Mouse (Mus musculus) forebrain, embryonic 13.5 days (tissue): Measurements from ENCODE around the gene Atrnl1. TPM values are rescaled to one million over a fixed set of nuclear protein-coding genes. Genes with fewer than 3 reads are reported as not detected.

Experiments
- ATAC-seq: fragments of 200-750 bp; cut with Nextera tagmentation; 2 replicates; pipeline ENCODE4 v1.8.0; 2017
- H3K27ac ChIP-seq: fragments of 300-500 bp; sonication (generic); 2 replicates; pipeline ENCODE4 v1.5.1; 2015; ENCODE audit warnings: inconsistent platforms, mild to moderate bottlenecking, moderate library complexity
- H3K27me3 ChIP-seq: fragments of 300-500 bp; sonication (generic); 2 replicates; pipeline ENCODE4 v1.6.1; 2015; ENCODE audit warnings: mild to moderate bottlenecking, inconsistent platforms
- H3K36me3 ChIP-seq: fragments of 300-500 bp; sonication (generic); 2 replicates; pipeline ENCODE4 v1.6.1; 2015; ENCODE audit warnings: mild to moderate bottlenecking, inconsistent platforms; ENCODE audit not compliant: poor library complexity, severe bottlenecking
- H3K4me1 ChIP-seq: fragments of 300-500 bp; sonication (generic); 2 replicates; pipeline ENCODE4 v1.6.1; 2015; ENCODE audit warnings: inconsistent platforms
- H3K4me2 ChIP-seq: fragments of 300-500 bp; sonication (generic); 2 replicates; pipeline ENCODE4 v1.6.1; 2015; ENCODE audit warnings: inconsistent platforms, mild to moderate bottlenecking, moderate library complexity
- H3K4me3 ChIP-seq: fragments of 300-500 bp; sonication (generic); 2 replicates; pipeline ENCODE4 v1.5.1; 2015; ENCODE audit warnings: mild to moderate bottlenecking, inconsistent platforms
- H3K9ac ChIP-seq: fragments of 300-500 bp; sonication (generic); 2 replicates; pipeline ENCODE4 v1.6.1; 2015; ENCODE audit warnings: mild to moderate bottlenecking, inconsistent platforms
- H3K9me3 ChIP-seq: fragments of 300-500 bp; sonication (generic); replicated peaks from 2 replicates; pipeline ENCODE4 v1.6.1; 2016; ENCODE audit warnings: inconsistent platforms
- WGBS: fragments of 180-500 bp; shearing (Covaris S2); methylation state at CpG from one replicate; pipeline ENCODE4 v1.1.7; 2015; 5-methylcytosine and 5-hydroxymethylcytosine counted together
- polyA plus RNA-seq: library from polyadenylated mRNA; unstranded; fragments of >200 nt; fragmentation: Nextera tagmentation; extraction: Ambion mirVana; gene quantifications from 2 replicates; pipeline ENCODE4 v1.2.1, GENCODE M21; 2015

Gene Atrnl1
- polyA plus RNA-seq, 1 experiment from 2014 or later = 5.1 TPM

DNA sequence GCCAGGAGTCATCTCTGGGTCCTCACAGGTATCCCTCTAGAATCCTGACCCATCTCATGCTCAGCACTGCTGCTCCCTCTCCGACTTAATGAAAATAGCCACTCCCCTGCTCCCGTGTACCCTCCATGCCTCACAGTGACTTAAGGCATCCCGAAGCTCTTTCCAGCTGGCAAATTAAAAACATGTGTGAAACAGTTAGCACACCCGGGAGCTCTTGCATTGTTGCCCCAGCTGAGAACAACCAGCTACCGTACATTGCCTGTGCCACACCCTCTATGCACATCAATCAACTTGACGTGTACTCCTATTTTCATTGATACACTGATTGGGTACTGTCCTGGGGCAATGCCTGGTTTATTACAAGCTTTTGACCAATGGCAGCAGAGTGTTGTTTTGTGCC is 510.8 kb downstream of the Atrnl1 start:
- H3K27me3 ChIP-seq = no peaks in the 10 kb centered on the region
- ATAC-seq = no peak
- H3K27ac ChIP-seq = no peak overlapping the region
- no peak overlapping the region for H3K9ac ChIP-seq
- H3K4me1 ChIP-seq = peaks cover 16% of the 10 kb centered on the region
- no peak overlapping the region for H3K4me2 ChIP-seq
- no peaks in the 10 kb centered on the region for H3K9me3 ChIP-seq
- H3K36me3 ChIP-seq = no peaks in the 10 kb centered on the region
- 74% methylated on average over 6 of the region's 6 CpGs for WGBS
- no peak overlapping the region for H3K4me3 ChIP-seq

DNA sequence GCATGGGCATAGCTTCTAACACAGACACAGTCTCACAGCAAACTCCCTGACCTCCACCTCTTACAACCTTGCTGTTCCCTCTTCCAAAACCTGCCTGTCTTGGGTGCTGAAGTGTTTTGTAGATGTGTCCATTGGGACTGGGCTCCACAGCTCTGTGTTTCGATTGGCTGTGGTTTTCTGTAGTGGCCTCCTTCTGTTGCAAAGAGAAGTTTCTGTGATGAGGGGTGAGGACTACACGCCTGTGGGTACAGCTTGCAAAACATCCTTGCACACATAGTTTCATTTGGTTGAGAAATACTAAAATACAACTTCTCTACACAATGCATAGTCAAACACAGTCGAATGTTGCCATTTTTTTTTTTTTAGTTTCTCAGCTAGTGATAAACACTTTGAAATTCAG is 512.8 kb downstream of the Atrnl1 start:
- Histone ChIP-seq H3K27me3 (no peaks in the 10 kb centered on the region), H3K36me3 (no peaks in the 10 kb centered on the region), H3K4me1 (peaks cover 7% of the 10 kb centered on the region), H3K9ac (no peak overlapping the region), H3K27ac (no peak overlapping the region), H3K4me3 (no peak overlapping the region), H3K9me3 (no peaks in the 10 kb centered on the region), H3K4me2 (no peak overlapping the region)
- no peak for ATAC-seq
- 94% methylated on average over 3 of the region's 3 CpGs for WGBS

DNA sequence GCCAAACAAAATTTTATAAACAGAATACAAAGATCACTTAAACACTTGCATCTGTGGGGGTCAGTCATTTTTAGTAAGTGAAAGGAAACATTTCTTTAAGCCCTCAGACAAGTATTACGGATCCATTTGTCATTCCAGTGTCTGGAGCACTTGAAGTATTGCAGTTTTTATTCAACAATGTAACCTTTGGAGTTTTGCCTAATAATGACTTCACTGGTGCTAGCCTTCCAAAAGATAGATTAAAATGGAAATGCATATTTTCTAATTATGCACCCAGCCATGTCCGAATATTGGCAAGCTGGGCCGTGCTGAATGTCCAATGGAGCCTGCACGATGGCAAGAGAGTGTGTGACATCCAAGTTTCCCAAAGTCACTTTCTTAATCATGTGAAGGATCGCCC is 513.7 kb downstream of the Atrnl1 start:
- WGBS = 82% methylated on average over 5 of the region's 5 CpGs

DNA sequence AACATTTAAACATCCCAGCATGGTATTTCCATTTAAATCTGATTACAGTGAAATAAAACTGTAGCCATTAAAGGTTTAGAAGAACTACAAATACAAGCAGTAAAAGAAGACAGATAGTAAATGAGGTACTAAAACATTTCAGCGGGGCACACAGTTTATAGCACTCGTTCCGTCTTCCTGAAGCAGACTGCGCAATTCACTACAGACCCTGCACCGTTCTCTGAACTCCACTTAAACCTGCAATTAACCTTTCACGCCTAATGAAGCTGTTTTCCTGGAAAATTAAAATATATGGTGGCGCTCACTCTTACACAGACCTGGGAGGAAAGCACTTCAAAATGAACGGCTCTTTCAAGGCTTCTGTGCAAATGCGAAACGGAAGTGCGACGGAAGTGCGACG is 514.2 kb downstream of the Atrnl1 start:
- no peak overlapping the region for H3K4me3 ChIP-seq
- no peaks in the 10 kb centered on the region for H3K36me3 ChIP-seq
- no peak overlapping the region for H3K4me2 ChIP-seq
- 80% methylated on average over 14 of the region's 14 CpGs for WGBS
- 0 out of 2 replicates have a peak, but pooled peaks cover 3% of the 10 kb centered on the region for H3K4me1 ChIP-seq
- no peaks in the 10 kb centered on the region for H3K9me3 ChIP-seq
- ATAC-seq = no peak
- H3K9ac ChIP-seq = no peak overlapping the region
- H3K27ac ChIP-seq = no peak overlapping the region
- H3K27me3 ChIP-seq = no peaks in the 10 kb centered on the region

More for the DNA sequence above, 513.7 kb downstream of the Atrnl1 start:
- 0 out of 2 replicates have a peak, but pooled peaks cover 3% of the 10 kb centered on the region for H3K4me1 ChIP-seq
- H3K9ac ChIP-seq = no peak overlapping the region
- no peaks in the 10 kb centered on the region for H3K36me3 ChIP-seq
- H3K4me3 ChIP-seq = no peak overlapping the region
- no peak overlapping the region for H3K4me2 ChIP-seq
- H3K27ac ChIP-seq = no peak overlapping the region
- no peaks in the 10 kb centered on the region for H3K27me3 ChIP-seq
- no peaks in the 10 kb centered on the region for H3K9me3 ChIP-seq
- ATAC-seq = no peak

DNA sequence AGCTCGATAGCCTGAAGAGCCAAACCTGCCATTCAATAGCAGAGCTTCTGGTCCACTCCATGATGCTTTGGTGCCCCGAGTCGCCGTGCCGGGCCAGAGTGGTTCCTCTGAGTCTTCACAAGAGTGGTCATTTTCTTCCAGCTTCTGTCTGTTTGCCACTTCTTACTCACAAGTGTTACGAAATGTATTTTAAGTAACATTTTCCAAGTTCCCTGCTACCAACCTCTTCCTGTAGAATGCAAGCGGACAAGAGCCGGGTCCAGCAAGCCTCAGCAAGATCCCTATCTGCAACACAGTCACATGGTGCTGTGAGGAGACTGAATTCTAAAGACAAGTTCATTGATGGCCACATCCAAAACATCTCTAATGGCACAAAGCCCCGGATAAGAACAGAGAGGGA is 521.1 kb downstream of the Atrnl1 start:
- H3K9me3 ChIP-seq = no peaks in the 10 kb centered on the region
- H3K9ac ChIP-seq = no peak overlapping the region
- no peak overlapping the region for H3K4me2 ChIP-seq
- H3K27ac ChIP-seq = no peak overlapping the region
- peaks cover 19% of the 10 kb centered on the region for H3K27me3 ChIP-seq
- 92% methylated on average over 9 of the region's 9 CpGs for WGBS
- no peak for ATAC-seq
- H3K36me3 ChIP-seq = peaks cover 14% of the 10 kb centered on the region; the same call in 1 of the 2 replicates
- H3K4me1 ChIP-seq = no peaks in the 10 kb centered on the region
- no peak overlapping the region for H3K4me3 ChIP-seq

DNA sequence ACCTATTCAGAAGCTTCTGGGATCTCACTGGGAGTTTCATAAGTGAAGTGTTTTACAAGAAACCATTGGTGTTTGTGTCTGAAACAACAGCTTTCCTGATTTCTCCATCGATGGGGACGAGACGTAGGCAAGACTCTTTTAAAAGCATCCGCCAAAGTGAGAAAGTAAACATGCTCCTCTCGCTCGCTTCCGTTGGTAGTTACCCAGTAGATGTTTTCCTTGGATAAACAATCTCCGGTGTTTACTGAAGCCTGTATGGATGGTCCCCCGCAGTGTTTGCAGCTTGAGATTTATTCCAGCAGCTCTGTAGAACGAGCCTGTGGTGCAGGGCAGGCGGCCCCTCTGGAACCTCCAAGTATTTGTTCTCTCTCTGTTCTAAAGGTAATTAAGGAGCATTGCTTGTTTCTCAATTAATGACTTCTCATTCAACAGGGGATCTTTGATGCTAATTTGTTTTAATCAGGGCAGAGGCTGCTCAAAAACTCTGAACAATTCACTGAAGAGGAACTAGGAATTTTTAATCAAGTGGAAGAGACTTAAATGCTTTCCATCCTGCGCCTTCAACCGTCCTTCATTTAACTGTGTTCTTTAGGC is 529.5 kb downstream of the Atrnl1 start:
- Histone ChIP-seq H3K4me3 (no peak overlapping the region), H3K9ac (no peak overlapping the region), H3K27ac (no peak overlapping the region), H3K36me3 (no peaks in the 10 kb centered on the region), H3K4me2 (peak overlapping the region; percentile 33), H3K4me1 (peaks cover 11% of the 10 kb centered on the region), H3K9me3 (no peaks in the 10 kb centered on the region), H3K27me3 (peaks cover 61% of the 10 kb centered on the region)
- ATAC-seq = peak; percentile 53; the same call in 1 of the 2 replicates
- WGBS = 7% methylated on average over 13 of the region's 13 CpGs

DNA sequence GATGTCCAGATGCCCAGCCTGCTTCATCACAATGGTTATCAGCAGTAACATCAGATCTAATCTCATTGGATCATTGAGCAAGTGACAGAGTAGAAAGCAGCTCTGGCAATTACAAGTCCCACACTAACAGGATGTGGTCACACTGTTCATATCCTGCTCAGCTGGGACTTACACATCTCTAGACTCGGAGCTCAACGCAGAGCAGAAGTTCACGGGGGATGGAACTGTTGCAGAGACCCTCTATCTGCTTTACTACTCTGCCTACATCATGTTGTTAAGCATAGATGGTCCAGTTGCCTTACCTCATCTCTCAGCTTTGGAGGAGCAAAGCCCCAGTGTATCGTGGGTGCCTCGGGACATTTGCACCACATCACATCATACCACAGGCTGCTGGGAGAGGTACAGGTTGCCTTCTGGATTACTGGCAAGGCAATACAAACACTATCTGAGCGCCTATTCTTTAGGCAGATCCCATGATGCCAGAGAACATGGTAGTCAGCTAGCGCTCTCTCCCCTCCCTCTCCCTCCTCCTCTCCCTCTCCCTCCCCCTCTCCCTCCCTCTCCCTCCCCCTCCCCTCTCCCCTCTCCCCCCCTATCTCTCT is 533.1 kb downstream of the Atrnl1 start:
- H3K9ac ChIP-seq = no peak overlapping the region
- ATAC-seq = no peak
- peaks cover 46% of the 10 kb centered on the region for H3K27me3 ChIP-seq
- H3K27ac ChIP-seq = no peak overlapping the region
- no peaks in the 10 kb centered on the region for H3K36me3 ChIP-seq
- H3K4me2 ChIP-seq = no peak overlapping the region
- WGBS = 90% methylated on average over 7 of the region's 7 CpGs
- no peaks in the 10 kb centered on the region for H3K9me3 ChIP-seq
- no peak overlapping the region for H3K4me3 ChIP-seq
- H3K4me1 ChIP-seq = peaks cover 11% of the 10 kb centered on the region

DNA sequence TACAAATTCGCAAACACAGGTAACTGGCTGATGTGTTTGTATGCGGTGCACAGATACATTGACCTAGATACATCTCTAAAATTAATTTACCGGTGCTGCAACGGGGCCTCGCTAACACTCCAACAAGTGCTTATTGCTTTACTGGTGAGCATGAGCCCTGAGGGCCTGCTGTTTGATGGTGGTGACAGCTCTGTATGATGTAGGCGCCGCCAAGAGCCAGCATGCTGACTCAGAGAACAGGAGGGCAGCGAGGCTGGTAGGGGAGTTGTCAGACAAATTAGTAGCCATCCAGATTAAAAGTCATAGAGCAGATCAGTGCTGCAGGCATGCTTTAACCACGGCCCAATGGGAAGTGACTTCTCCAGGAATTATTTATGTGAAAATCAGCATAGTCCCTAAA is 534.7 kb downstream of the Atrnl1 start:
- Histone ChIP-seq H3K9me3 (no peaks in the 10 kb centered on the region), H3K9ac (no peak overlapping the region), H3K4me2 (no peak overlapping the region), H3K27me3 (peaks cover 44% of the 10 kb centered on the region), H3K4me3 (no peak overlapping the region), H3K36me3 (no peaks in the 10 kb centered on the region), H3K27ac (no peak overlapping the region), H3K4me1 (peaks cover 6% of the 10 kb centered on the region; the same call in 1 of the 2 replicates)
- no peak for ATAC-seq
- 78% methylated on average over 9 of the region's 9 CpGs for WGBS

DNA sequence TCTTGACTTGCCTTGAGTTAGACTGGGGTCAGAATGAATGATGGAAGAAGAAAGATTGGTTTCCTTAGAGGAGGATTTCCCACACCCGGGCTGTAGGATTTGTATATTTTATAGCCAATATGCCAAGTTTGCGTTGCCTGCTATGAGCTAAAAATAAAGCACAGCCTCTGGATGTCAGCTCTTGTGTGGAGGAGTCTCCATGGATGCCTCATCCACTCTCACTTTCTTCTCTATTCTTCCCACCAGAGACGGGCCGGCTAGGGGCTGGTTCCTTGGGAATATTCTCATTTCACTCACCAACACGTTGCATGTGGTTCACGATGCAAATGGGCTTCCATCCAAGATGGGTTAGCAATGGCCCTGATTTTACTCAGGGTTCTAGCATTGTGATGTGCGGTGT is 540.4 kb downstream of the Atrnl1 start:
- Histone ChIP-seq H3K9me3 (no peaks in the 10 kb centered on the region), H3K4me3 (no peak overlapping the region), H3K4me1 (no peaks in the 10 kb centered on the region), H3K9ac (no peak overlapping the region), H3K27ac (no peak overlapping the region), H3K4me2 (no peak overlapping the region), H3K36me3 (no peaks in the 10 kb centered on the region), H3K27me3 (peaks cover 14% of the 10 kb centered on the region; the same call in 1 of the 2 replicates)
- no peak for ATAC-seq
- WGBS = 93% methylated on average over 7 of the region's 7 CpGs

DNA sequence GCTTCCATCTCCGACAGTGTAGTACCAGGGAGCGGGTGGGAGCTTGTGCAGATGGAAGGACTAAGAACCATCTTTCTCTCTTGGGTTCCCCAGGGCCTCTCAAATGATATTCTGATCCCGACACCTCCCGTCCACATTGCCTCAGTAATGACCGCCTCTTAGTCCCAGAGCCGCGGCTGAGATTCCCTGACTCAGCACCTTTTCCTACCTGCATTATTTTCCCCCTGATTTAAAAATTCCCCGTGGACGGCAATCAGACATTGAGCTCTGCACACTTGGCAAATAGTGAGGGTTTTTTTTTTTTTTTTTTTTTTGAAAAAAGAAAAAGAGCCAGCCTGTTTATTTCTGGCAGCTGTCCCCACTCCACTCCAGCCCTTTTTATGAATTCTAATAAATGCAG is 550.7 kb downstream of the Atrnl1 start:
- Histone ChIP-seq H3K36me3 (no peaks in the 10 kb centered on the region), H3K9ac (no peak overlapping the region), H3K9me3 (no peaks in the 10 kb centered on the region), H3K4me3 (no peak overlapping the region), H3K4me1 (peaks cover 20% of the 10 kb centered on the region), H3K27me3 (peaks cover 17% of the 10 kb centered on the region; the same call in 1 of the 2 replicates), H3K27ac (no peak overlapping the region), H3K4me2 (no peak overlapping the region)
- no peak for ATAC-seq
- whole genome bisulfite sequencing = 68% methylated on average over 9 of the region's 9 CpGs

DNA sequence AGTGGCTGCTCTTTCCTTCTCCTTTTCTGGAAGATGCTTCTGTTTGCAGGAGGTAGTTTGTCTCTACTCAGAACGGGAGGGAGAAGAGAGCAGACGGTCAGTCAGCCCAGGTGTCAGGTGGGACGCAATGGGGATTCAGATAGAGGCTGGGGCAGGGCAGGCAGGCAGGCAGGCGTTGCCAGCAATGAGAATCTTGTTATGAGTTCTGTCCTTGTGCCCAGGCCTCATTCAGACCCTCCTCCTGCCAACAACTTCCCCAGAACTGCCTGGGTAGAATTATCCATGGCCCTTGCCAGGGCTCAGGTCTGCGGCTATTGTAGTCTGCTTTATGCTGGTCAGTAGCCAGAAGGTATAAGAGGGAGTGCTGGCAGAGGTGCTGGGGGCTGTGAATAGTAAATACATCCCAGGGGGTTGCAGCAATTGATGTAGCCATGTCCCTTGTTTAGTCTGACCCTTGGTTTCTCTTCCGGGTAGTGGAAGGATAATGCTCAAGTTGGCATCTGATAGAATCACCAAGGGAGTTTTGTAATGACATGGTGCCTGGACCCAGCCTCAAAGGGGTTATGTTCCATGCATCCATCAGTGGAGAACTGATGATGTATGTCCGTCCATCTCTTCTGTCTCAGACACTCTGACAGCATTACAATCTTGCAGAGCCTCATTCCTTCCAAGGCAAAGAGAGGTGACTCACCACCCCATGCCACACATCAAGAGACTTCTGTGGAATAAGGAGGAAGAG is 554.2 kb downstream of the Atrnl1 start:
- Histone ChIP-seq H3K36me3 (no peaks in the 10 kb centered on the region), H3K4me2 (peak overlapping the region; percentile 44), H3K4me1 (peaks cover 32% of the 10 kb centered on the region), H3K27ac (no peak overlapping the region), H3K27me3 (peaks cover 30% of the 10 kb centered on the region), H3K9me3 (no peaks in the 10 kb centered on the region), H3K4me3 (no peak overlapping the region), H3K9ac (no peak overlapping the region)
- 75% methylated on average over 7 of the region's 7 CpGs for WGBS
- no peak for ATAC-seq

DNA sequence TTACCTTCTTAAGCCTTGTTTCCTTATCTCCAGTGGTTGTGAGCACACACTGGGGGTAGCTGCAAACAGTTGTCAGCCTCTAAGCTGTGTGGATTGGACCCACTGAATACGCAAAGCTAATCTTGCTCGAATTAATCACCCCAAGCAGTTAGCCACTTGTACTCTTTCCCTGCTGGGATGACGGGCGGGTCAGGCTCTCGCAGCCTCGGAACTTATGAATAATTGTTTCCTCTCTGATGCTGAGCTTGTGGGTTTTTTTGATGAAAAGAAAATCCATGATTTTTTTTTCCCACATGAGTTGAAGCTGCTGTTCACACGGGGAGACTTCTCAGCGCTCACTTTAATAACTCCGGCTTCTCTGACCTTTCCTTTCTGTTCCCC is 554.8 kb downstream of the Atrnl1 start:
- Histone ChIP-seq H3K9ac (no peak overlapping the region), H3K9me3 (no peaks in the 10 kb centered on the region), H3K4me1 (peaks cover 32% of the 10 kb centered on the region), H3K27ac (no peak overlapping the region), H3K4me2 (peak overlapping the region; percentile 44), H3K4me3 (no peak overlapping the region; the same call in 1 of the 2 replicates), H3K36me3 (no peaks in the 10 kb centered on the region), H3K27me3 (peaks cover 26% of the 10 kb centered on the region)
- WGBS = 10% methylated on average over 9 of the region's 9 CpGs
- no peak for ATAC-seq
